Mouse (Mus musculus) forebrain, embryonic 15.5 days (tissue): ENCODE data around the gene Sox18. TPM values are rescaled to one million over a fixed set of nuclear protein-coding genes. Genes with fewer than 3 reads are reported as not detected.

Source experiments
- ATAC-seq: fragments of 200-750 bp; cut with Nextera tagmentation; replicated peaks from 2 replicates; pipeline ENCODE4 v1.8.0; 2017; ENCODE audit warnings: mild to moderate bottlenecking, moderate TSS enrichment, moderate library complexity
- H3K27ac ChIP-seq: fragments of 300-500 bp; sonication (generic); replicated peaks from 2 replicates; pipeline ENCODE4 v1.5.1; 2015; ENCODE audit warnings: mild to moderate bottlenecking, inconsistent platforms
- H3K27me3 ChIP-seq: fragments of 300-500 bp; sonication (generic); 2 replicates; pipeline ENCODE4 v1.6.1; 2015; ENCODE audit warnings: inconsistent platforms
- H3K36me3 ChIP-seq: fragments of 300-500 bp; sonication (generic); 2 replicates; pipeline ENCODE4 v1.6.1; 2015; ENCODE audit warnings: mild to moderate bottlenecking, inconsistent platforms
- H3K4me1 ChIP-seq: fragments of 300-500 bp; sonication (generic); 2 replicates; pipeline ENCODE4 v1.6.1; 2015; ENCODE audit warnings: inconsistent platforms
- H3K4me2 ChIP-seq: fragments of 300-500 bp; sonication (generic); replicated peaks from 2 replicates; pipeline ENCODE4 v1.6.1; 2015; ENCODE audit warnings: mild to moderate bottlenecking, inconsistent platforms
- H3K4me3 ChIP-seq: fragments of 300-500 bp; sonication (generic); 2 replicates; pipeline ENCODE4 v1.5.1; 2015; ENCODE audit warnings: mild to moderate bottlenecking, inconsistent platforms
- H3K9ac ChIP-seq: fragments of 300-500 bp; sonication (generic); replicated peaks from 2 replicates; pipeline ENCODE4 v1.6.1; 2015; ENCODE audit warnings: mild to moderate bottlenecking, inconsistent platforms
- H3K9me3 ChIP-seq: fragments of 300-500 bp; sonication (generic); 2 replicates; pipeline ENCODE4 v1.6.1; 2016; ENCODE audit warnings: inconsistent platforms
- WGBS: fragments of 180-500 bp; shearing (Covaris S2); methylation state at CpG from one replicate; pipeline ENCODE4 v1.1.7; 2015; ENCODE audit warnings: mixed read lengths; 5-methylcytosine and 5-hydroxymethylcytosine counted together
- polyA plus RNA-seq: library from polyadenylated mRNA; unstranded; fragments of >200 nt; fragmentation: Nextera tagmentation; extraction: Ambion mirVana; gene quantifications from 2 replicates; pipeline ENCODE4 v1.2.1, GENCODE M21; 2015

Gene Sox18
- polyA plus RNA-seq = 12.9 and 14.7 TPM in 2 replicates

DNA sequence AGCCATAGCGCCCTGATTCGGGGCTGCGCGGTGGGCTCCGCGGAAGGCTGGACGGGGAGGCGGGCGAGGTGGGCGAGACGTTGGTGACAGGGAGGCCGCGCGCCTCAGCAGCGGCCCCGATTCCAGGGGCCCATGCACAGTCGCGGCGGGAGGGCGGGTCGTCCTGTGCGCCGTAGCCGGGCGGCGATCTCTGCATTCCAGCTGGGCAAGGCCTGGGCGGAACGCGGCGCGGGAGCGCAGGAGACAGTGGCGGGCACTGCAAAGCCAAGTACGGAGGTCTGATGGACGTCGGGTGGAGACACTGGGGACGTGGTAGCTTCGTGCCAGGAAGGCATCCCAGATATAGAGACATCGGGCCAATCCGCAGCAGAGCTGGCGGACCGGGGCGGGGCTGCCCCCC lies at the start of gene Sox18:
Gene Sox18 (minus strand): TSS at position 315 of the 400 bp plus-strand sequence.
- peaks cover 64% of the 10 kb centered on the region for H3K27me3 ChIP-seq
- peaks cover 25% of the 10 kb centered on the region for H3K4me1 ChIP-seq
- peak within 1 kb of the TSS; percentile 27 for H3K9ac ChIP-seq
- H3K27ac ChIP-seq = no peak within 1 kb of the TSS
- no peaks in the 10 kb centered on the region for H3K36me3 ChIP-seq
- H3K9me3 ChIP-seq = no peaks in the 10 kb centered on the region
- H3K4me3 ChIP-seq = peak within 1 kb of the TSS; percentile 43
- 0 out of 2 replicates have a peak, but pooled peaks have one; percentile 38 for ATAC-seq
- WGBS = under 1% methylated on average over 42 of the region's 43 CpGs
- peak within 1 kb of the TSS; percentile 58 for H3K4me2 ChIP-seq

DNA sequence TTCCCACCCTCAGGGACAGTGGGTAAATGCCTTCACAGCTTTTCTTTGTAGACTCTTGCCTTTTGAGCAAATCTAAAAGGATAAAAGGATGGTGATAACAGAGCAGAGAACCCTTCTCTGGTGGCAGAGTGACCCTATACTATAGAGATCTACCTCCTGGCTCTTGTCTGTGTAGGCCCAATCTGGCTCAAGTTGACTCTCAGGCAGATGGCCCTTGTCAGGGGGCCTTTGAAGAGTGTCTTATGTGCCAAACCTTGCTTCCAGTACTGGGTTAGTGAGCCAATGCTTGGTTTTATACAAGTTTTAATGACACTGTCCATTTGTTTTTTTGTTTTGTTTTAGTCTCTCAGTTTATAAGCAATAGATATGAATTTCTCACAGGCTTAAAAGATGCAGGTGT lies 49.8 kb upstream of the Sox18 start:
- Histone ChIP-seq H3K36me3 (peaks cover 16% of the 10 kb centered on the region), H3K27me3 (no peaks in the 10 kb centered on the region), H3K4me1 (peaks cover 18% of the 10 kb centered on the region), H3K4me3 (no peak overlapping the region), H3K9me3 (no peaks in the 10 kb centered on the region), H3K9ac (no peak overlapping the region), H3K27ac (no peak overlapping the region), H3K4me2 (no peak overlapping the region)
- ATAC-seq = no peak

DNA sequence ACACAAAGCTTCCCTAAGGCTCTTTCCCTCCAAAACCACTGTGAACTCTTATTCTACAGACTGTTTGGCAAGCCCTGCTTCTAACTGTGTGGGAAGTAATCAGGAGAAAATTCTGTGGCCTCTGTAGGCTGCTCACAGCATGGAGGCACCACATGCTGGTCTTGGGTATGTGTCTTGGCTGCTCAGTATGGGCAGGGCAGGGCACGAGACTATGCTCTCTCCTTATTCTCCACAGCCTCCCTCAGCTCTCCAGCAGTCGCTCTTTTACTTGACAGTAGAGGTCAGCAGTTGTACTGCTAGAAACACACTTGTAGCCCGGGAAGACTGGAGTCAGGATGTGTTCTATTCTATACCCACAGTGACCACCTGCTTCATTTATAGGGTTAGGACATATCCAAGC lies 48.6 kb upstream of the Sox18 start:
- Histone ChIP-seq H3K4me3 (no peak overlapping the region), H3K9ac (no peak overlapping the region), H3K27ac (no peak overlapping the region), H3K9me3 (no peaks in the 10 kb centered on the region), H3K4me1 (peaks cover 29% of the 10 kb centered on the region), H3K36me3 (peaks cover 16% of the 10 kb centered on the region), H3K4me2 (no peak overlapping the region), H3K27me3 (no peaks in the 10 kb centered on the region)
- no peak for ATAC-seq
- WGBS = 37% methylated on average over 3 of the region's 3 CpGs

DNA sequence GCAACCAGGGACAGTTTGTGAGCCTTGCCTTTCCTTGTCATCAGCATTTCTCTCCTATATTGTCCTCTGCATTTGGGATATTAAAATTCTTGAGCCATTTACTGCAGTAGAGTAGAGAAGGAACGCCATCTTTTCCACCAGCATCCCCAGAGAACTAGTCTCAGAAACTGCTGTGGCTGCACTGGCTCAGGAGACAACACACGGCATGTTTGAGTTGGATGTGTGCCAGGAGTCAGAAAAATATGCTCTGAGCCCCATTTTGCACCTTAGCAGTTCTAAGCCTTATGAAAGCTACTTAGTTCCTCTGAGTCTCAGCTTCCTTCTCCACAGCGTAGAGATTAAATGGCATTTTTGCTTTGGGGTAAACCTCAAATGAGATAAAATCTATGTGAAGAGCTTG lies 45.6 kb upstream of the Sox18 start:
- no peak overlapping the region for H3K9ac ChIP-seq
- WGBS = 62% methylated on average over 3 of the region's 3 CpGs

DNA sequence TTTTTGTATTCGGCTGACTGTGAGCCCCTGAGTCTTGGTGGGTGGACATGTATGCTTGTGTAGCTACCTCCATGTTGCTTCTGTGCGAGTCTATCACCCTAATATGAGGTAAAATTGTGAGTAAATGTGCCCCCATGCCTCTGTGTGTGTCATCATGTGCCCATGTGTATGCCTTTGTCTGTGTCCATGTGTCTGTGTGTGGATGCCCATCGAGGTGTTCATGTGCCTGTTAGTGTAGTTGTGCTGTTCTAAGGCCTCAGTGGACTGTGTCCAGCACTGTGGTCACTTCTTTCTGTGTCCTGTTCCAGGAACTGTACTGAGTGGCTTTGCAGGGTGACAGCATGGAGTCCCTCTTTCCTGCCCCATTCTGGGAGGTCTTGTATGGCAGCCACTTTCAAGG lies 43.9 kb upstream of the Sox18 start:
- 47% methylated on average over 3 of the region's 3 CpGs for WGBS
- Histone ChIP-seq H3K9me3 (no peaks in the 10 kb centered on the region), H3K27me3 (no peaks in the 10 kb centered on the region), H3K4me3 (peak overlapping the region; percentile 50), H3K9ac (peak overlapping the region; percentile 65), H3K4me2 (peak overlapping the region; percentile 54), H3K27ac (peak overlapping the region; percentile 87), H3K36me3 (peaks cover 16% of the 10 kb centered on the region), H3K4me1 (peaks cover 42% of the 10 kb centered on the region)
- peak; percentile 20 for ATAC-seq

More for the DNA sequence above, 45.6 kb upstream of the Sox18 start:
- 0 out of 2 replicates have a peak overlapping the region, but pooled peaks have one; percentile 3 for H3K4me3 ChIP-seq
- no peaks in the 10 kb centered on the region for H3K27me3 ChIP-seq
- peaks cover 45% of the 10 kb centered on the region for H3K4me1 ChIP-seq
- no peaks in the 10 kb centered on the region for H3K9me3 ChIP-seq
- ATAC-seq = no peak
- H3K27ac ChIP-seq = no peak overlapping the region
- H3K4me2 ChIP-seq = peak overlapping the region; percentile 54
- peaks cover 16% of the 10 kb centered on the region for H3K36me3 ChIP-seq

DNA sequence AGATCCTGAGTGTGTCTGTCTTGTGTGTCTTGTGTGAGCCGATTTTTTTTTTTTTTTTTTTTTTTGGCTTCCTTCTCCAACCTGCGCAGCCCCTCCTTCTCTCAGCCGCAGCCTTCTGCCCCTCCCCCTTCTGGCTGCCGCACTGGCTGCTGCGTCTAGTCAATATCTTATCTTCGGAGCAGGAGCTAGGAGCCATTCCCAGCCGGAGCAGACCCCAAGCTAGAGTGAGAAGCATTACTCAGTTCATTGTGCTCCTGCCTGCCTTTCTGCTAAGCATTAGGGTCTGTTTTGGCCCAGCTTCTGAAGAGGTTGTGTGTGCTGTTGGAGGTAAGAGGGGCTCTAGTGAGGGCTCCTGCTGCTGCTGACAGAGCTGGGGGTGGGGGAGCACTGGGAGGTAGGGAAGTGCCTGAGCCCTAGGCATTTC lies 43.5 kb upstream of the Sox18 start, which contains the start of gene Oprl1:
Gene Oprl1 (plus strand): TSS at position 114 of the 424 bp plus-strand sequence.
- ATAC-seq = peak; percentile 85
- H3K9ac ChIP-seq = peak within 1 kb of the TSS; percentile 65
- WGBS = 0% methylated on average over 7 of the region's 7 CpGs
- peak within 1 kb of the TSS; percentile 87 for H3K27ac ChIP-seq
- peaks cover 14% of the 10 kb centered on the region for H3K36me3 ChIP-seq
- no peaks in the 10 kb centered on the region for H3K9me3 ChIP-seq
- peaks cover 42% of the 10 kb centered on the region for H3K4me1 ChIP-seq
- no peaks in the 10 kb centered on the region for H3K27me3 ChIP-seq
- H3K4me3 ChIP-seq = peak within 1 kb of the TSS; percentile 50
- peak within 1 kb of the TSS; percentile 54 for H3K4me2 ChIP-seq

DNA sequence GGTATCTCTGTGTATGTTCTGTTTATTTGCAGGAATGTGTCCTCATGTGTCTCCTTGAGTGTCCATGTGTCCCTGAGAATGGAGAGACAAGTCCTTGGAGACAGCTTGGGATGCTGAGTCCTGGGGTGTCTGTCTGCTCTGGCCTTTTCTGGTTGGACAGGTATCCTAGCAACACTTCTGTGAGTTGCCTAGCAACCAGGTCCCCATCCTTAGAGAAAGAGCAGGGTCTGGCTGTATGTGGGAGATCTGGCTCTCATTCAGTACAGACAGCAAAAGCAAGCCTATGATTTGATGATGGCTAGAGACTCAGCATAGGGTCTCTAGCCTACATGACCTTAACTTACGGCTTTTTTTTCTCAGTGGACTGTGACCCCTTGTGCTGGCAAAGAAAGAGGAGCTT lies 42.3 kb upstream of the Sox18 start:
- Histone ChIP-seq H3K4me3 (no peak overlapping the region), H3K9ac (no peak overlapping the region)
- 80% methylated on average over 1 of the region's 1 CpGs for WGBS

DNA sequence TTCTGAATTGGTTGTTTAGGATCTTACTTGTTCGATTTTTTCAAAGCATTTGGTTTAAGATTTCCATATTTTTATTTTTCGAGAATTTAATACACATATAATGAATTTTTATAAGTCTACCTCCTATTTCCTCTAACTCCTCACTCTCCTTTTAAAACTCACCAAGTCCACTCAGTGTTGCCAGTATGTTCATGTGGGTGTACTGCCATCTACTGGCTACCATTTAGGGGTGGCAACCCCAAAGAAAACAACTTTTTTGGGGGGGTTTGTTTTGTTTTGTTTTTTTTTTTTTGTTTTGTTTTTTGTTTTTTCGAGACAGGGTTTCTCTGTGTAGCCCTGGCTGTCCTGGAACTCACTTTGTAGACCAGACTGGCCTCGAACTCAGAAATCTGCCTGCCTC lies 35.2 kb upstream of the Sox18 start:
- H3K27ac ChIP-seq = no peak overlapping the region
- ATAC-seq = no peak
- H3K36me3 ChIP-seq = no peaks in the 10 kb centered on the region
- H3K27me3 ChIP-seq = no peaks in the 10 kb centered on the region
- H3K4me2 ChIP-seq = no peak overlapping the region
- no peak overlapping the region for H3K9ac ChIP-seq
- WGBS = 44% methylated on average over 4 of the region's 4 CpGs
- H3K9me3 ChIP-seq = no peaks in the 10 kb centered on the region
- no peak overlapping the region for H3K4me3 ChIP-seq
- no peaks in the 10 kb centered on the region for H3K4me1 ChIP-seq

More for the DNA sequence above, 42.3 kb upstream of the Sox18 start:
- no peak overlapping the region for H3K4me2 ChIP-seq
- peak overlapping the region; percentile 87 for H3K27ac ChIP-seq
- no peaks in the 10 kb centered on the region for H3K9me3 ChIP-seq
- no peaks in the 10 kb centered on the region for H3K27me3 ChIP-seq
- ATAC-seq = peak; percentile 67
- H3K36me3 ChIP-seq = peaks cover 4% of the 10 kb centered on the region; the same call in 1 of the 2 replicates
- peaks cover 42% of the 10 kb centered on the region for H3K4me1 ChIP-seq

DNA sequence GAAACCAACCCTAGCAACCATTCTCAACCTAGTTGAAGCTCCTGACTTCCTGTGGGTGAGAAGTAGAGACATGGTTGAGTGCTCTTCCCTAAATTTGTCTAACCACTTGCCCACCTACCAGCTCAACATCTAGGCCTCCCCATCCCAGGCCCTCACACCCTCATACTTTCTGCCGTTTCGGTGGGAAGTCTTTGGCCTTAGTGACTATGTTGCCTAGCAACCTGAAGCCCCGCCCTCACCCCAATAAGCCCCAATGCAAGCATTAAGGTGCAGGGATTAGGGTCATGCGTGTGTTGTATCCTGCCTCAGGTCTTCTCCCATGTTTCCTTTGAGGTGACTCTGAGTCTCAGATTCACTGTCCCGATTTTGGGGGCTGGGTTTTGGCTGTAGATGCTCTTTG lies 26.8 kb upstream of the Sox18 start, which contains the start of gene Lkaaear1:
Gene Lkaaear1 (minus strand): TSS at position 202 of the 400 bp plus-strand sequence.
- 37% methylated on average over 5 of the region's 5 CpGs for WGBS
- H3K9me3 ChIP-seq = no peaks in the 10 kb centered on the region
- no peak for ATAC-seq
- H3K27me3 ChIP-seq = no peaks in the 10 kb centered on the region
- no peak within 1 kb of the TSS for H3K9ac ChIP-seq
- no peaks in the 10 kb centered on the region for H3K36me3 ChIP-seq
- no peak within 1 kb of the TSS for H3K4me3 ChIP-seq
- H3K4me2 ChIP-seq = no peak within 1 kb of the TSS
- H3K27ac ChIP-seq = no peak within 1 kb of the TSS
- H3K4me1 ChIP-seq = peaks cover 7% of the 10 kb centered on the region

DNA sequence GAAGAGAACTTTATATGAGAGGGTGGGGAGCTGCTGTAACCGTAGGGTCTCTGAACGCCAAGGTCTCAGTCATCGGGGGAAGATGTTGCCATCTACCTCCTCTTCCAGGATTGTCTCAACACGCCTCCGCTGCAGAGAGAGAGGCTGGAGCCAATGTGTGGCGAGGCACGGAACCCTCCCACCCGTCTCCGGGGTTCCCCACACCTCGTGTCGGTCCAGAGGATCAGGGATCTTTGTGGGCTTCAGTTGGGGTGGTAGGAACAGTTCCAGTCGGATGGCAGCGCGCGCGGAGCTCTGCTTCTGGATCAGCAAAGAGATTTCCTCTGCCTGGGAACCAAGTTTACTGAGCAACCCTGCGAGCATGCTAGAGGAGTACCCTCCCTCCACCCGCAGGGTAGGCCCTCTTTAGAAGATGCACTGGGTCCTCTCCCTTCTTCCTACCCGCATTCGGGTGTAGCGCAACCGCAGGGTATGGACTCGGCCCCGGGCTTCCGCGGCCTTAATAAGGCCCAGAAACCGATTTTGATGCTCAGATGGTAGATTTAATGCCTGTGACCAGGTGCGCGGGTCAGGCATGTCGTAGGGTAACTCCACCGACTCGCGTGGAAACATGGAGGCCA lies 25.5 kb upstream of the Sox18 start:
- Histone ChIP-seq H3K36me3 (no peaks in the 10 kb centered on the region), H3K4me1 (peaks cover 20% of the 10 kb centered on the region), H3K9ac (no peak overlapping the region), H3K4me3 (no peak overlapping the region), H3K27me3 (no peaks in the 10 kb centered on the region), H3K4me2 (no peak overlapping the region), H3K9me3 (no peaks in the 10 kb centered on the region), H3K27ac (no peak overlapping the region)
- ATAC-seq = no peak
- WGBS = 79% methylated on average over 33 of the region's 33 CpGs

DNA sequence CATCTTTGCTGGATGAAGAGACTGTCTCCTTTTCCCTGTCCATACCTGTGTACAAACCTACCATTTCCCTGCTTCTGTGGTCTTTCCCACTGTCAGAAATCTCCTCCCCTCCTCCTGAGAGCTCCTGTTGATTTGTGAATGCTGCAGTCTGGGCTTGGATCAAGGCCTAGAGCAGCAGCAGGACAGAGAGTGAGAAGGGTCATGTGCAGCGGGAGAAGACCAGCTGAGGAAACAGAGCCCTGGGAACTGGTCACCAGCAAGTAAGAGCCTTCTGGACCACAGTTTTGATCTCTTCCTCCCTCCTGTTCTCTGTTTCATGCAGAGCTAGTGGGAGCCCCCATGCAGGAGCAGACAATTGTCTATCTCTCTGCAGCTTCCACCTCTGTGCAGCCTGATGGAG lies 24.3 kb upstream of the Sox18 start:
- no peak overlapping the region for H3K4me2 ChIP-seq
- no peaks in the 10 kb centered on the region for H3K27me3 ChIP-seq
- WGBS = 73% methylated on average over 1 of the region's 1 CpGs
- H3K4me3 ChIP-seq = no peak overlapping the region
- no peak overlapping the region for H3K27ac ChIP-seq
- H3K4me1 ChIP-seq = peaks cover 21% of the 10 kb centered on the region
- no peak overlapping the region for H3K9ac ChIP-seq
- no peaks in the 10 kb centered on the region for H3K9me3 ChIP-seq
- no peak for ATAC-seq
- H3K36me3 ChIP-seq = no peaks in the 10 kb centered on the region

DNA sequence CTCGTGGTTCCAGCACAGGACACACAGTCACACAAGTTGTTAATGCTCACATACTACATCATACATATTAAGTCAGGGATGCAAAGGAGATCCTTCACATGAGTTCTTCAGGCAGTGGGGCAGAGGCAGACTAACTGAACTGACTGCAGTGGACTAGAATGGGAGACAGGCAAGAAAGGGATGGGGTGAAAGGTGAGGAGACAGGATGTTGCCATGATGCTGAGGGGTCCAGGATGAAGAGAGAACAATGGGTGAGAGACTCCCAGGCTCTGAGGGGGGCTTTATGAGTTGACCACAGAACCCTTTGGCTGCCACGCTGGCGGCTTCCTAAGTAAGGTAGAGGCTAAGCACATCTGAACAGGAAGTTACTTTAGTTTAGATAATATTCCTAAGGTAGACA lies 23.1 kb upstream of the Sox18 start:
- 0 out of 2 replicates have a peak overlapping the region, but pooled peaks have one; percentile 79 for H3K4me2 ChIP-seq
- H3K9me3 ChIP-seq = no peaks in the 10 kb centered on the region
- 87% methylated on average over 3 of the region's 3 CpGs for WGBS
- no peak overlapping the region for H3K27ac ChIP-seq
- H3K9ac ChIP-seq = no peak overlapping the region
- H3K27me3 ChIP-seq = no peaks in the 10 kb centered on the region
- H3K4me3 ChIP-seq = peak overlapping the region; percentile 67; the same call in 1 of the 2 replicates
- peaks cover 21% of the 10 kb centered on the region for H3K4me1 ChIP-seq
- no peaks in the 10 kb centered on the region for H3K36me3 ChIP-seq
- no peak for ATAC-seq
